Mouse (Mus musculus): ENCODE data around the gene Gm39566. TPM values are rescaled to one million over a fixed set of nuclear protein-coding genes. Genes with fewer than 3 reads are reported as not detected.
A peak's percentile ranks its signal among the peaks of the same experiment; 100 is the strongest.

The Gm39566 gene
- polyA plus RNA-seq, 1 experiment from 2014 or later = not detected

DNA sequence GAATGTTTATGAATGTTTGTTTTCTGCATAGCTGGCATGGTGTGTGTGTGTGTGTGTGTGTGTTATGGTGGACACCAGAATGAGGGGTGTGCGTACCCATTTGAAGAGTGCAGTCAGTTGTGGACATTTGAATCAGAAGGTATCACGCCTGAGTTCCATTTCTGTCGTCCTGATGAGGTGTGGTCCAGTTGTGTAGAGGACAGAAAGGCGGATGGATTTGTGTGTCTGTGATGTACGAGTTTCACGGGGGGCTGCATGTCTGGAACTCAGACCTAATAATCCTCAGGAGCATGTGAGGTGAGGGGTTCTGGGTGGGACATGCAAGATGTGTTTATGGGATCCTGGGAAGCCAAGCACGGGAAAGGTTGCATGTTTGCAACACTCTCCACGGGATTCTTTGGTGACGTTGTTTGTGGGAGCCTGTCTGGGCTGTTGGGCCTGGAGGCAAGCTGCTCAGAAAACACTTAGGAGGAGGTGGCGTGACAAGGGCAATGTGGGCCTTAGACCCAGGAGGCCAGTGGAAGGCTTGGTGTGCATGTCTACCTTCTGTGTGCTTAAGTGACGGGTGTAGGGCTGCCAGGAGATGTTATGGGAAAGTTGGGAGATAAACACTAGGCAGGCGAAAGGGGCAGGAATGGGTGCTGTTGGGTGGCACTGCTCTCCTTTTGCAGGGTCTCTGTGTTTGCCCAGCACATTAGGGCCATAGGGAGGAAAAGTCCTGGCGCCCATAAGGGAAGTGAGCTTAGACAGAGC lies 48.0 kb downstream of the Gm39566 start:
- no peaks in the 10 kb centered on the region for H3K9me3 ChIP-seq
- no peak for ATAC-seq (ENCODE audit: insufficient number of reproducible peaks, low FRiP score, low TSS enrichment, low read depth)
- 0 out of 2 replicates have a peak, but pooled peaks cover 6% of the 10 kb centered on the region for H3K36me3 ChIP-seq
- peaks cover 33% of the 10 kb centered on the region for H3K4me1 ChIP-seq
- peak overlapping the region; percentile 94 for H3K27ac ChIP-seq
- H3K4me2 ChIP-seq = peak overlapping the region; percentile 71
- WGBS = 45% methylated on average over 13 of the region's 13 CpGs
- peak overlapping the region; percentile 90 for H3K4me3 ChIP-seq
- H3K27me3 ChIP-seq = no peaks in the 10 kb centered on the region
- H3K9ac ChIP-seq = peak overlapping the region; percentile 92; the same call in 1 of the 2 replicates

DNA sequence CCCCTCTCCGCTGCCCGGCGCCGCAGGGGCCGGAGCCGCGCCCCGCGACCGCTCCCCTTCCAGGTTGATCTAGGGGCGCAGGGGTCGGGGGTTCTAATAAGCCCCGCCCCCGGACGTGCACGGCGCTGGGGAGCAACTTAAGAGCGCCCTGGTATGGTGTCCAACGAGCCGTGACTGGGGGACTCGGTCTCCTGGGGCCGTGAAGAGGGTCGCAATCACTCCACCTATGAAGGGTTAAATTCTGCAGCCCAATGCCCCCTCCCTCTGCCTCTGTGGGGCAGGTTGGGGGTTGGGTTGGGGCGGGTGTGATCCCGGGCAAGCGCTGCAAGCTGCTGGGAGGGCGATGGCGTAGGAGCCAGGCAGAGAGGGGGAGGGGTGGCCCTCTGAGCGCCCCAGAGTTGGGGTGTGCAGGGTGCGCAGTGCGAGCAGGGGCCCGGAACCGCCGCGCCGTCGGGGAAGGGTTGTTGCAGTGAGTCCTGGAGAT lies 48.9 kb downstream of the Gm39566 start:
- peaks cover 33% of the 10 kb centered on the region for H3K4me1 ChIP-seq
- no peaks in the 10 kb centered on the region for H3K27me3 ChIP-seq
- peak; percentile 73 for ATAC-seq (ENCODE audit: insufficient number of reproducible peaks, low FRiP score, low TSS enrichment, low read depth)
- 0 out of 2 replicates have a peak, but pooled peaks cover 4% of the 10 kb centered on the region for H3K36me3 ChIP-seq
- H3K4me3 ChIP-seq = peak overlapping the region; percentile 90
- H3K9ac ChIP-seq = peak overlapping the region; percentile 92
- under 1% methylated on average over 37 of the region's 37 CpGs for WGBS
- peak overlapping the region; percentile 71 for H3K4me2 ChIP-seq
- peak overlapping the region; percentile 94 for H3K27ac ChIP-seq
- H3K9me3 ChIP-seq = no peaks in the 10 kb centered on the region

DNA sequence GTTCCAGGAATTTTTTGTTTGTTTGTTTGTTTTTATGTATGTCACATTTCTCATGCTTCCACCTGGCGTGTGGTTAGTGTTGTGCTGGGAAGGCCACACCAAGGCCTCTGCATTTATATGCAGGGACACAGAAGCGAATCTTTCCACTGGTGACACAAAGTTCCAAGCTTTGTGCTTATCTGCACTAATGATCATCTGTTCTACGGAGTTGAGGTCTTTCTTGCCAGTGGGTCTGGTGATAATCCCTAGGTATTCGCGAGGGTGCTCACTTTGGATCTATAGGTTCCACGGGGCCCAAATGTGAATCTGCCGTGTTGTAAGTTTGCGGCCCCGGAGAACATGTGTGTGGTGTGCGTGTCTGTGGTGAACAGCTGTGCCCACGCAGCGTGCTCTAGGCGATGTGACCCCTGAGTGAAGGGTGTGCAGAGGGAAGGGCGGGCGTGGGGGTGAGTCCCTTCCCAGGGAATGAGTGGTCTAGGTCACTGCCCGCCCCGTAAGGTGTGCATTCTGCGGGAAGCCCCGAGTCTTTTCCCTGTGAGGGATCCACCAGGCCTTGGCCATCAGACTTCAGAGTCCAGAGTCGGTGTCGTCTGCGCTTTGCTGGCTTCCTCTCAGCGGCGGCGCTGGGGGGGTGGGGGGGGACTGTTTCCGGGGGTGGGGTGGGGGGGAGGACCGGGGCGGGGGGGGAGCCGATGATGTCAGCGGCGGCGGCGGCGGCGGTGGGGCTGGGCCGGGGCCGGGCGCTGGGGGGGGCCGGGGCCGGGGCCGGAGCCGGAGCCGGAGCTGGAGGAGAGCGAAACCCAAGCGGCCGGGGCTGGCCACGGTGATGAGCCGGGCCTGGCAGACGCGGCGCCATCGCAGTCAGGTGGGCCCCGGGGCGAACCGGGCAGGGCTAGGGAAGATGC lies 49.6 kb downstream of the Gm39566 start, which contains the start of gene Zbtb4:
Gene Zbtb4, plus strand, starts transcription at position 692 of the 905 bp plus-strand sequence.
- peak within 1 kb of the TSS; percentile 90 for H3K4me3 ChIP-seq
- H3K36me3 ChIP-seq = 0 out of 2 replicates have a peak, but pooled peaks cover under 1% of the 10 kb centered on the region
- H3K9ac ChIP-seq = peak within 1 kb of the TSS; percentile 92
- H3K27ac ChIP-seq = peak within 1 kb of the TSS; percentile 94
- no peaks in the 10 kb centered on the region for H3K9me3 ChIP-seq
- peaks cover 34% of the 10 kb centered on the region for H3K4me1 ChIP-seq
- WGBS = 15% methylated on average over 31 of the region's 55 CpGs
- ATAC-seq (ENCODE audit: insufficient number of reproducible peaks, low FRiP score, low TSS enrichment, low read depth) = peak; percentile 61
- no peaks in the 10 kb centered on the region for H3K27me3 ChIP-seq
- H3K4me2 ChIP-seq = peak within 1 kb of the TSS; percentile 71

DNA sequence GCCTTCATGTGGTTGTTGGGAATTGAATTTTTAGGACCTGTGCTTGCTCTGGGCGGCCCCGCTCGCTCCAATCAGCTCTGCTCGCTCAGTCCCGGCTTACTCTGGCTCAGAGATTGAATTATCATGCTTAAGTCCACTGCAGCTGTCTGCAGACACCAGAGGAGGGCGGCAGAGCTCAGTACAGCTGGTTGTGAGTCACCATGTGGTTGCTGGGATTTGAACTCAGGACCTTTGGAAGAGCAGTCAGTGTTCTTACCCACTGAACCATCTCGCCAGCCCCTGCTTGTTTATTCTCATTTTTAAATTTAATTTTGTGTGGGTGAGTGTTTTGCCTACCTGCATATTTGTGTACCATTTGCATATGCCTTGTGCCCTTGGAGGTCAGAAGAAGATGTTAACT lies 51.5 kb downstream of the Gm39566 start:
- H3K27me3 ChIP-seq = no peaks in the 10 kb centered on the region
- H3K27ac ChIP-seq = no peak overlapping the region
- 68% methylated on average over 7 of the region's 7 CpGs for WGBS
- ATAC-seq (ENCODE audit: insufficient number of reproducible peaks, low FRiP score, low TSS enrichment, low read depth) = no peak
- H3K4me1 ChIP-seq = peaks cover 35% of the 10 kb centered on the region
- no peak overlapping the region for H3K9ac ChIP-seq
- no peak overlapping the region for H3K4me3 ChIP-seq
- no peaks in the 10 kb centered on the region for H3K9me3 ChIP-seq
- no peaks in the 10 kb centered on the region for H3K36me3 ChIP-seq
- no peak overlapping the region for H3K4me2 ChIP-seq

DNA sequence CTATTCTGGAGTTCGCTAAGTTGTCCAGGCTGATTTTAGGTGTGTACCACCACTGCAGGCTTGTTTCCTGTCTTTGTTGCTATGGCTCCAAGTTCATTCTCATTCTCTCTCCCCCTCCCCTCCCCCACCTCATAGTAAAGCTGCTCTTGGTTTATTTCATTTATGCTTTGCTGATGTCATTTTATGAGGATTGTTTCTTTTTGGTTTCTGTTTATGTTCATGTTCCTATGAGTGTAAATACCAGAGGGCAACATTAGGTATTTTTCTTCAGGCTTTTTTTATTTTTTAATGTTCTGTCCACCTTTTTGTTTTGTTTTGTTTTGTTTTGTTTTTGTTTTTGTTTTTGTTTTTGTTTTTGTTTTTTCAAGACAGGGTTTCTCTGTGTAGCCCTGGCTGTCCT lies 53.2 kb downstream of the Gm39566 start, which contains the start of gene Slc35g3:
Gene Slc35g3, minus strand, starts transcription at position 101 of the 400 bp plus-strand sequence.
- Histone ChIP-seq H3K4me3 (no peak within 1 kb of the TSS), H3K4me2 (no peak within 1 kb of the TSS), H3K27me3 (no peaks in the 10 kb centered on the region), H3K36me3 (no peaks in the 10 kb centered on the region), H3K27ac (peak within 1 kb of the TSS; percentile 100; the same call in 1 of the 2 replicates), H3K9me3 (no peaks in the 10 kb centered on the region), H3K4me1 (peaks cover 29% of the 10 kb centered on the region), H3K9ac (no peak within 1 kb of the TSS)
- no peak for ATAC-seq (ENCODE audit: insufficient number of reproducible peaks, low FRiP score, low TSS enrichment, low read depth)
- WGBS = 55% methylated on average over 1 of the region's 1 CpGs

Other genes starting within 250 kb of the Gm39566 start
- gene Wrap53, start 235.0 kb downstream of the Gm39566 start, polyA plus RNA-seq (2015; fragmentation: Nextera tagmentation; extraction: Ambion mirVana) = 23.6 and 24.8 TPM in 2 replicates
- gene Trp53, start 234.9 kb downstream of the Gm39566 start, polyA plus RNA-seq (2015; fragmentation: Nextera tagmentation; extraction: Ambion mirVana) = 132 and 134 TPM in 2 replicates
- gene Atp1b2, start 209.4 kb downstream of the Gm39566 start, polyA plus RNA-seq (2015; fragmentation: Nextera tagmentation; extraction: Ambion mirVana) = 8.2 and 10.5 TPM in 2 replicates
- gene Shbg, start 197.4 kb downstream of the Gm39566 start, polyA plus RNA-seq (2015; fragmentation: Nextera tagmentation; extraction: Ambion mirVana) = not detected in 2 replicates
- gene Sat2, start 193.3 kb downstream of the Gm39566 start, polyA plus RNA-seq (2015; fragmentation: Nextera tagmentation; extraction: Ambion mirVana) = 15.7 and 16.2 TPM in 2 replicates
- 26.8 and 27.1 TPM in 2 replicates for gene Fxr2, start 182.3 kb downstream of the Gm39566 start, polyA plus RNA-seq (2015; fragmentation: Nextera tagmentation; extraction: Ambion mirVana)
- 3.2 and 4.8 TPM in 2 replicates for gene Sox15, start 160.0 kb downstream of the Gm39566 start, polyA plus RNA-seq (2015; fragmentation: Nextera tagmentation; extraction: Ambion mirVana)
- 58.9 and 63.9 TPM in 2 replicates for gene Mpdu1, start 152.7 kb downstream of the Gm39566 start, polyA plus RNA-seq (2015; fragmentation: Nextera tagmentation; extraction: Ambion mirVana)
- 18.2 and 24.1 TPM in 2 replicates for gene Cd68, start 149.1 kb downstream of the Gm39566 start, polyA plus RNA-seq (2015; fragmentation: Nextera tagmentation; extraction: Ambion mirVana)
- 443 and 469 TPM in 2 replicates for gene Eif4a1, start 142.9 kb downstream of the Gm39566 start, polyA plus RNA-seq (2015; fragmentation: Nextera tagmentation; extraction: Ambion mirVana)
- 87.5 and 87.9 TPM in 2 replicates for gene Senp3, start 133.2 kb downstream of the Gm39566 start, polyA plus RNA-seq (2015; fragmentation: Nextera tagmentation; extraction: Ambion mirVana)
- 0.73 and 0.87 TPM in 2 replicates for gene Tnfsf13, start 129.5 kb downstream of the Gm39566 start, polyA plus RNA-seq (2015; fragmentation: Nextera tagmentation; extraction: Ambion mirVana)
- 10.8 and 12.9 TPM in 2 replicates for gene Tnfsf12, start 119.4 kb downstream of the Gm39566 start, polyA plus RNA-seq (2015; fragmentation: Nextera tagmentation; extraction: Ambion mirVana)
- gene Tnfsfm13, start 119.2 kb downstream of the Gm39566 start, polyA plus RNA-seq (2015; fragmentation: Nextera tagmentation; extraction: Ambion mirVana) = 4.8 and 5.7 TPM in 2 replicates
- gene Polr2a, start 56.7 kb downstream of the Gm39566 start, polyA plus RNA-seq (2015; fragmentation: Nextera tagmentation; extraction: Ambion mirVana) = 20.0 and 20.9 TPM in 2 replicates
- gene Slc35g3, start 53.3 kb downstream of the Gm39566 start, polyA plus RNA-seq (2015; fragmentation: Nextera tagmentation; extraction: Ambion mirVana) = 0.09 and 0.15 TPM in 2 replicates
- 5.1 and 5.4 TPM in 2 replicates for gene Zbtb4, start 49.4 kb downstream of the Gm39566 start, polyA plus RNA-seq (2015; fragmentation: Nextera tagmentation; extraction: Ambion mirVana)
- gene Chrnb1, start 19.4 kb downstream of the Gm39566 start, polyA plus RNA-seq (2015; fragmentation: Nextera tagmentation; extraction: Ambion mirVana) = 18.6 and 30.0 TPM in 2 replicates
- 3.4 and 3.9 TPM in 2 replicates for gene Fgf11, start 13.4 kb downstream of the Gm39566 start, polyA plus RNA-seq (2015; fragmentation: Nextera tagmentation; extraction: Ambion mirVana)
- gene Tmem102, start 9.7 kb downstream of the Gm39566 start, polyA plus RNA-seq (2015; fragmentation: Nextera tagmentation; extraction: Ambion mirVana) = 8.1 and 8.9 TPM in 2 replicates
- not detected in 2 replicates for gene Spem2, start 3.2 kb upstream of the Gm39566 start, polyA plus RNA-seq (2015; fragmentation: Nextera tagmentation; extraction: Ambion mirVana)
- 0.28 TPM in 1 of 2 replicates, not detected in the other for gene Spem1, start 6.9 kb upstream of the Gm39566 start, polyA plus RNA-seq (2015; fragmentation: Nextera tagmentation; extraction: Ambion mirVana)
- gene Nlgn2, start 22.5 kb upstream of the Gm39566 start, polyA plus RNA-seq (2015; fragmentation: Nextera tagmentation; extraction: Ambion mirVana) = 7.6 and 8.7 TPM in 2 replicates
- 325 and 365 TPM in 2 replicates for gene Tmem256, start 23.2 kb upstream of the Gm39566 start, polyA plus RNA-seq (2015; fragmentation: Nextera tagmentation; extraction: Ambion mirVana)
- gene Plscr3, start 31.1 kb upstream of the Gm39566 start, polyA plus RNA-seq (2015; fragmentation: Nextera tagmentation; extraction: Ambion mirVana) = 132 and 134 TPM in 2 replicates
- 4.1 and 5.0 TPM in 2 replicates for gene Tnk1, start 43.4 kb upstream of the Gm39566 start, polyA plus RNA-seq (2015; fragmentation: Nextera tagmentation; extraction: Ambion mirVana)
- gene Tmem95, start 62.7 kb upstream of the Gm39566 start, polyA plus RNA-seq (2015; fragmentation: Nextera tagmentation; extraction: Ambion mirVana) = 0.31 and 0.73 TPM in 2 replicates
- 20.5 TPM in 2 replicates for gene Kctd11, start 66.1 kb upstream of the Gm39566 start, polyA plus RNA-seq (2015; fragmentation: Nextera tagmentation; extraction: Ambion mirVana)
- 2.7 and 3.1 TPM in 2 replicates for gene Acap1, start 80.2 kb upstream of the Gm39566 start, polyA plus RNA-seq (2015; fragmentation: Nextera tagmentation; extraction: Ambion mirVana)
- 7.6 and 8.4 TPM in 2 replicates for gene 2810408A11Rik, start 85.7 kb upstream of the Gm39566 start, polyA plus RNA-seq (2015; fragmentation: Nextera tagmentation; extraction: Ambion mirVana)
- gene Neurl4, start 85.8 kb upstream of the Gm39566 start, polyA plus RNA-seq (2015; fragmentation: Nextera tagmentation; extraction: Ambion mirVana) = 7.1 and 7.3 TPM in 2 replicates
- 71.5 and 77.1 TPM in 2 replicates for gene Gps2, start 98.6 kb upstream of the Gm39566 start, polyA plus RNA-seq (2015; fragmentation: Nextera tagmentation; extraction: Ambion mirVana)
- gene Eif5a, start 106.7 kb upstream of the Gm39566 start, polyA plus RNA-seq (2015; fragmentation: Nextera tagmentation; extraction: Ambion mirVana) = 1,601 and 1,681 TPM in 2 replicates
- gene Ybx2, start 120.5 kb upstream of the Gm39566 start, polyA plus RNA-seq (2015; fragmentation: Nextera tagmentation; extraction: Ambion mirVana) = 3.6 and 4.6 TPM in 2 replicates
- 23.0 and 23.5 TPM in 2 replicates for gene Slc2a4, start 132.9 kb upstream of the Gm39566 start, polyA plus RNA-seq (2015; fragmentation: Nextera tagmentation; extraction: Ambion mirVana)
- 8.1 and 13.1 TPM in 2 replicates for gene Cldn7, start 149.5 kb upstream of the Gm39566 start, polyA plus RNA-seq (2015; fragmentation: Nextera tagmentation; extraction: Ambion mirVana)
- gene Ctdnep1, start 165.9 kb upstream of the Gm39566 start, polyA plus RNA-seq (2015; fragmentation: Nextera tagmentation; extraction: Ambion mirVana) = 24.6 and 32.0 TPM in 2 replicates
- gene Elp5, start 167.2 kb upstream of the Gm39566 start, polyA plus RNA-seq (2015; fragmentation: Nextera tagmentation; extraction: Ambion mirVana) = 111 and 119 TPM in 2 replicates
- 545 and 568 TPM in 2 replicates for gene Gabarap, start 175.8 kb upstream of the Gm39566 start, polyA plus RNA-seq (2015; fragmentation: Nextera tagmentation; extraction: Ambion mirVana)
- 72.2 and 81.6 TPM in 2 replicates for gene Phf23, start 180.5 kb upstream of the Gm39566 start, polyA plus RNA-seq (2015; fragmentation: Nextera tagmentation; extraction: Ambion mirVana)
- 42.2 and 43.1 TPM in 2 replicates for gene Dvl2, start 185.3 kb upstream of the Gm39566 start, polyA plus RNA-seq (2015; fragmentation: Nextera tagmentation; extraction: Ambion mirVana)
- gene Acadvl, start 200.1 kb upstream of the Gm39566 start, polyA plus RNA-seq (2015; fragmentation: Nextera tagmentation; extraction: Ambion mirVana) = 92.2 and 100 TPM in 2 replicates
- gene Dlg4, start 201.6 kb upstream of the Gm39566 start, polyA plus RNA-seq (2015; fragmentation: Nextera tagmentation; extraction: Ambion mirVana) = 9.6 and 10.7 TPM in 2 replicates
- 0.93 and 1.1 TPM in 2 replicates for gene Asgr1, start 238.8 kb upstream of the Gm39566 start, polyA plus RNA-seq (2015; fragmentation: Nextera tagmentation; extraction: Ambion mirVana)

Data from limb, embryonic 15.5 days (tissue).